Mouse (Mus musculus) kidney, adult 2 months (tissue): Measurements from ENCODE around the gene Tm6sf1.

Experiments used
- CTCF ChIP-seq: fragments of 200-500 bp; conservative IDR thresholded peaks from 2 replicates; pipeline ENCODE4 v1.5.1; 2011; ENCODE audit warnings: low read depth, mild to moderate bottlenecking, control low read depth, low read length, moderate library complexity, mixed read lengths; ENCODE audit not compliant: insufficient read depth, insufficient read length
- POLR2A ChIP-seq: fragments of 200-500 bp; IDR thresholded peaks from one replicate; pipeline ENCODE4 v1.6.1; 2011; ENCODE audit warnings: low read depth, low read length, control low read depth

DNA sequence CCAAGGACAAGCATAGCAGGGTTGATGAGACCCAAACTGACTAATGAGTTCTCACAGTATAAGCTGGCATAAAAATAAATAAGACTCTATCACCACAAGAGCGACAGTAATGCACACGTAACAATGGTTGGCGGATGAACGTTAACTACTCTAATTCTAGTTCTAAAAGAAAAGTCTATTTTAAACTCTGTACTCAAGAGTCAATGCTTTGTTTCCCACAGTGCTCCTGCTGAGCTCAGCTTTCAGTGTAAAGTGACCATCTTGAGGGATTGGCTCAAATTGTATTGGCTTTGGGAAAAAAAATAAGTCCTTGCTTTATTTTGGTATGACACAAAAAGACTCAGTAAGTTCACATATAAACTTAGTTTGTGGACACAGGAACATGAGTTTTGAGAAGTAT, 26.3 kb downstream of the Tm6sf1 start:
- no peak for TF ChIP-seq CTCF
- no peak for TF ChIP-seq POLR2A
